Mouse (Mus musculus): ENCODE results near the gene Rasa2.

The Rasa2 gene

DNA sequence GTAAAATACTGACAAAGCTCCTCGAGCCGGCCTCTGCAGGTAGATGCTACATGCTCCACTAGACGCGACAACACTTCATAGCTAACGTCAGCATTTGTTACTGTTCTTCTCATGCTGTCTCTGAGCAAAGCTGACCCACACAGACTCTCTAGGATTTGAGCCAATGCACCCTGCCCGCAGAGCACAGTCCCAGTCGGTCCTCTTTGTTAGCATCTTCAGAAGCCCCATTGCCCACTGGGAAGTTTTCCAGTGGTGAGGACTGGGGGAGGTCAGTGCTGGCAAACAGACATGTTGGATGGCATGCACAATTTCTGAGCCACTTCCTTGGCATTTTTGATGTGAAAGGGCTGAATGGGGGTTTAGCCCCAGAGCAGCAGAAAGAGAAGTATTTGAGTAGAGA is 8.0 kb upstream of the Rasa2 start:
- DNase-seq (ENCODE audit: low spot score) = no peak

DNA sequence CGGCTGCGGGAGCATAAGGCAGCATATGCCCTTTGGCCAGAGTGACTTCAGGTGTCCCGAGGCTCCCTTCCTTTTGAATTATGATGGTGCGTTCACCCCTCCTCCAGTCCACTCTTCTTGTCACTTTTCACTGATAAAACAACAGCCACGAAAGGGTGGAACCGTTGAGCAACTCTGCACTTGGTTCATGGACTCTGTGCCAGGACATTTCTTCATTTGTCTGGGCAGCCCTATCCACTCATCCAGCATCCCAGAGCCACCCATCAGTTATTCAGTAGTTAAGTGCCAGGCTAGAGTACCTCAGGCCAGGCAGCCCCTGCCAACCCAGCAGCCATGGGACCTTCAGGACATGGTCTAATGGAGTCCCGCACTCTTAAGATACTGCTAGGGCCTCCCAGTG is 7.1 kb upstream of the Rasa2 start:
- peak; percentile 13 for DNase-seq (ENCODE audit: low spot score)

DNA sequence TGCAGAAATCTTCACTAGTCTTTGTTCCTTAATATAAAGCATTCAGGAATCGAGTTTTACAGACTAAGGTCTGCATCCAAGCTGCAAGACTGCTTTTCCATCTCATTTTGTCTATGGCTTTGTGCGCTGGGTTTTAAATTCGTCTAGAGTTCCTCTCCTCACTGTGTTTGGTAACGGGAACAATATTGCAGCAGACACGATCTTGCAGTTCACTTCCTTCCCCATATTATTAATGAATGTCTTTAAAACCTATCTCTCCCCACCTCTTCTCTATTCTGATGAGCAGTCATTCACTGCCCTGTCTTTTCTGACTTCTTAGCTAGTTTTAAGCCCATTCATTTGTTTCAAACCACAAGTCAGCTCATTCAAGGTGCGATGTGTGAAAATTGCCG is 5.7 kb upstream of the Rasa2 start:
- no peak for DNase-seq (ENCODE audit: low spot score)

GRCm38 (mm10) chr9:96636423-96637156 is 5.2 kb upstream of the Rasa2 start:
- DNase-seq (ENCODE audit: low spot score) = no peak

GRCm38 (mm10) chr9:96635899-96636298 is 4.5 kb upstream of the Rasa2 start:
- DNase-seq (ENCODE audit: low spot score) = no peak

DNA sequence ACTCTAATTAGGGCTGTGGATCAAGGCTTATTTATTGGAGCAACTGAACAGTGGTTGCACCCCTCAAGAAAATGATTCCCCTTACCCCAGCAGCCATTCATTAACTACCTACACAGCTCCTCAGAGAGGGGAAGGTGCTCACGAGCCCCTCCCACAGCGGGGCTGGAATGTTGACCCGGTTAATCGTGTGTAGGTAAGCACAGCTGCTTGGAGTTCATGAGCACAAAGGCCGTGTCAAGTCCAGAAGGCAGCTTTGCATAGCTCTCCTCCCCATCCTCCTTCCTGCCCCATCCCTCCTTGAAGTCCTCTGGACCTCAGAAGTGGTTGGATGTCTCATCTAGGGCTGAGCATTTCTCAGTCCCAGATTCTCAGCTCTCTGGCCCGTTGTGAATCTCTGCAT is 3.8 kb upstream of the Rasa2 start:
- DNase-seq (ENCODE audit: low spot score) = no peak

GRCm38 (mm10) chr9:96633771-96634170 is 2.4 kb upstream of the Rasa2 start:
- no peak for DNase-seq (ENCODE audit: low spot score)

GRCm38 (mm10) chr9:96632756-96633155 is 1.3 kb upstream of the Rasa2 start:
- no peak for DNase-seq (ENCODE audit: low spot score)

GRCm38 (mm10) chr9:96632073-96632690 is 765 bp upstream of the Rasa2 start:
- DNase-seq (ENCODE audit: low spot score) = no peak

GRCm38 (mm10) chr9:96630571-96631388 is 637 bp downstream of the Rasa2 start:
- peak; percentile 57 for DNase-seq (ENCODE audit: low spot score)

DNA sequence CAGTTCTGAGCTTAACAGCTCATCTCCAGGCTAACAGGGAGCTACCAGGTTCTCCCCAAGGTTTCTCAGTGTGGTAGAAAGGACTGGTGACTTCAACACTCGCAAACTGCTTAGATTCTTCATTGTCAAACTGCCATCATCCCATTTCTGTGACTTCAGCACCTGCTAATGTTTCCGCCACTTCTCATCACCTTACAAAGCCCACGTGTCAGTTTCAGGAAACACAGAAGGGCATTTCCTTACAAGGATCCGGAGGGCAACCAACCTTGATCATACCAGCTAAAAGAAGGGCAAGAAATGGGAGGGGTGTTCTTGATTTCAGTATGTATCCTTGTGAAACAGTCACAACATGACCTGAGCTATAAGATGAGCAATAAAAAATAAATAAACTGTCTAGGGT is 2.3 kb downstream of the Rasa2 start:
- DNase-seq (ENCODE audit: low spot score) = no peak

DNA sequence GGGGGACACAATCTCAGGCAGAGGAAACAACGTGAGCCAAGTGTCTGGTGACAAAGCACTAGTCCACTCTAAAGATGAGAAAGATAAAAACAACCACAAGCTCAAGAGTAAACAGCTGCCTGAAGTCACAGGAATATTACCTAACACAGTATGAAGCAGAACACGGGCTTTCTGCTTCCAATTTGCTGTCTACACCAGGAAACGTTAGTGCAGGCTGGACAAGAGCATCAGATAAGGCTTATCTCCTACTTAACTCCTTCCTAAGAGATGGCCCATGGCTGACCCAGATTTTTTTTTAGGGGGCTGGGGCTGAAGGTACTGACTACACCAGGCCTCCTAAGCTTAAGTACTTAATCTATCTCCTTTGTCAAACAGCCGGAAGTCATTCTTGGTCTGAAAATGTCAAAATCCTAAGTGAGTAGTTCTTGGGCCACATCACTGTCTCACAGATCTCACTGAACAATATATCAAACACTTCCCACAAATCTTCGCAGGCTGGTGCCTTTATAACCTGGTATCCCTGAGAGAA is 3.8 kb downstream of the Rasa2 start:
- no peak for DNase-seq (ENCODE audit: low spot score)

- no peak for DNase-seq (ENCODE audit: low spot score)
Measured at GRCm38 (mm10) chr9:96627042-96627441, 4.4 kb downstream of the Rasa2 start.

GRCm38 (mm10) chr9:96618448-96619176 is 12.8 kb downstream of the Rasa2 start:
- DNase-seq (ENCODE audit: low spot score) = no peak

DNA sequence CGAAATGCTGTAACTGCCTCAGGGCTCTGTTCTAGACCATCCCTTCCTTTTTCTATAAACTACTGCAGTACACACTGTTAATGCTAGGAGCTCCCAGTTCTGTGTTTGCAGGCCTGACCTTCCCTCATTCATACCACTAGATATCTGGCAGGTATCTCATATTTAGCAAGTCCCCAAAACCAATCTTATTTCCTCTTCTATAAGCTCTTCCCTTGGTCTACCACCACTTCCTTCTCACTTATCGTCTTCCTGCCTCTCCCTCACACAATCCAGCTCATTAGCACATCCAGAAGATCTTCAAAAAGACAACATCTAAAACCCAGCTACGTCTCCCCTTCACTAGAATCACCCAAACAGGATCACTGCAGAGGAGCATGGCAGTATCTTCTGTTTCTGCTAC is 19.1 kb downstream of the Rasa2 start:
- no peak for DNase-seq (ENCODE audit: low spot score)

DNA sequence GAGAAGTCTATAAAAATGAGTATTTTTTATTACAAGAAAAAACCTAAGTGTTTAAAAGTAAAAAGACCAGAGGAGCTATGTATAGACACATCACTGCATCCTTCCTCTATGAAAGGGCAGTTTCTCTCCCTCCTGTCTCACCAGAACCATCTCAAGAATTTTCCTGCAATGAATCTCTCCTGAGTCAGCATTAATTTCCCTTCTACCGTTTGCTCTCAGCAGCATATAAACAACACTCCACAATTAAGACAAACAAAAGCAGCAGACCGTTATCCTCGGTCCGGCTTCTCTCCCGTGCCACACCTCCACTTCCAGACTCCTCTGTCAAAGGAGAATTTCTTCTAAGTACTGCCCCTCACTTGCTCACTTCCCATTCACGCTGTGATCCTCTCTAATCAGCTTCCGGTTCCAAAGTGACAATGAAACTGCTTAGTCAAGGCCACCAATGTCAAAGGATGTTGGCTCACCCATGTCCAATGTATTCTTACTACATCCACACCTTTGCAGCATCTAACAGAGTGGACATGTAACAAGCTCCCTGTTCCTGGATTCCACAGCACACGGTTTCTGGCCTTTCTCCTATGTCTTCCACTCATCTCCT is 19.6 kb downstream of the Rasa2 start:
- no peak for DNase-seq (ENCODE audit: low spot score)

GRCm38 (mm10) chr9:96610813-96611212 is 20.6 kb downstream of the Rasa2 start:
- DNase-seq (ENCODE audit: low spot score) = no peak

DNA sequence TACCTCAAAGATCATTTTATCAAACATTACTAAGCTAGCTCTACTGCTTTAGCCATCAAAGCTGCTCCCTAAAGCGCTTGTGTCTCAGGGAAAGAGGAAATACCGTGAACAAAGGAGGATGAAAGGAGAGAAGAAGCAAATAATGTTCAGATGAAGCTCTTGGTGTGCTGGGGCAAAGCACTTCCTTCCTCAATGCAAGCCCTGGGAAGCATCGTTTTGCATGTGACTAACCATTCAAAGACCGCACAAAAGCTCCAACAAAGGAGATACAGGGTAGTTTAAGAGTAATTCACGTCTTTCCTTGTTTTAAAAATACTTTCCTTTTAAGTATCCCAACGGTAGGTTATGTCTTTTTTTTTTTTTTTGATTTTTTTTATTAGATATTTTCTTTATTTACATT is 28.0 kb downstream of the Rasa2 start:
- DNase-seq (ENCODE audit: low spot score) = no peak

DNA sequence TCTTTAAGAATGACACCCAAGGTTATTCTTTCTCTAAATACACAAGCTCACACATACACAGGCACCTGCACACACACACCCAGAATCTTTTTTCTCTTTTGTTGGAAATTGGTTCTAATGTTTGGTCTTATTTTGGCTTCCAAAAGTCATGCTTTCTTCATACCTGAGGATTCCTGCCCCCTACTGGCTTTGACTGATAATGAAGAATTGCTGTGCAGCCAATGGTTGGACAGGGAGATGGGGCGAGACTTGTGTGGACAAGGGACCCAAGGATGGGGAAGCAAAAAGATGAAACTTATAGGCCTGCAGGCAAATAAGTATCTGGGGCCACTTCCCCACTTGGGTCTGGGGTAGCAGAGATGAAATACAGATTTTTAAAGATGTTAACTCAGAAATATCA is 33.5 kb downstream of the Rasa2 start:
- no peak for DNase-seq (ENCODE audit: low spot score)

- DNase-seq (ENCODE audit: low spot score) = no peak
Measured at GRCm38 (mm10) chr9:96592670-96593600, 38.5 kb downstream of the Rasa2 start.

- DNase-seq (ENCODE audit: low spot score) = no peak
Measured at GRCm38 (mm10) chr9:96589346-96589745, 42.1 kb downstream of the Rasa2 start.
